Mouse (Mus musculus) lung, postnatal 0 days (tissue): ENCODE results near the gene Rasa2. TPM values are rescaled to one million over a fixed set of nuclear protein-coding genes. Genes with fewer than 3 reads are reported as not detected.
A peak's percentile ranks its signal among the peaks of the same experiment; 100 is the strongest.
"Not testable (repeated sequence)": the region's sequence is repeated elsewhere in the genome, so short reads cannot be mapped to it uniquely, and the experiment has no call there.

ENCODE experiments used
- ATAC-seq: fragments of 200-750 bp; cut with Nextera tagmentation; 2 replicates; pipeline ENCODE4 v1.8.0; 2017; ENCODE audit warnings: moderate library complexity
- DNase-seq: peaks from one replicate; pipeline ENCODE4 v3.0.0-alpha.2; 2016; ENCODE audit warnings: low spot score
- H3K27ac ChIP-seq: fragments of 300-500 bp; sonication (generic); 2 replicates; pipeline ENCODE4 v1.5.1; 2014; ENCODE audit warnings: antibody characterized with exemption, mild to moderate bottlenecking, low read length, mixed read lengths
- H3K27me3 ChIP-seq: fragments of 300-500 bp; sonication (generic); replicated peaks from 2 replicates; pipeline ENCODE4 v1.6.1; 2014; ENCODE audit warnings: low read length, mixed read lengths; ENCODE audit not compliant: insufficient read depth
- H3K36me3 ChIP-seq: fragments of 300-500 bp; sonication (generic); 2 replicates; pipeline ENCODE4 v1.6.1; 2014; ENCODE audit warnings: low read length, mixed read lengths; ENCODE audit not compliant: insufficient read depth
- H3K4me1 ChIP-seq: fragments of 300-500 bp; sonication (generic); 2 replicates; pipeline ENCODE4 v1.6.1; 2014; ENCODE audit warnings: antibody characterized with exemption, low read depth, low read length, mixed read lengths; ENCODE audit not compliant: insufficient read depth
- H3K4me2 ChIP-seq: fragments of 300-500 bp; sonication (generic); replicated peaks from 2 replicates; pipeline ENCODE4 v1.6.1; 2014; ENCODE audit warnings: low read depth, mild to moderate bottlenecking, low read length, moderate library complexity, mixed read lengths
- H3K4me3 ChIP-seq: fragments of 300-500 bp; sonication (generic); 2 replicates; pipeline ENCODE4 v1.5.1; 2014; ENCODE audit warnings: low read depth, low read length
- H3K9ac ChIP-seq: fragments of 300-500 bp; sonication (generic); replicated peaks from 2 replicates; pipeline ENCODE4 v1.6.1; 2014; ENCODE audit warnings: low read depth, mild to moderate bottlenecking
- H3K9me3 ChIP-seq: fragments of 300-500 bp; sonication (generic); 2 replicates; pipeline ENCODE4 v1.6.1; 2016; ENCODE audit warnings: low read length, mixed read lengths
- CTCF ChIP-seq: IDR thresholded peaks from 2 replicates; pipeline ENCODE4 v1.5.1; 2016; ENCODE audit warnings: antibody characterized with exemption, mild to moderate bottlenecking
- EP300 ChIP-seq: IDR thresholded peaks from 2 replicates; pipeline ENCODE4 v1.6.1; 2016; ENCODE audit warnings: antibody characterized with exemption, mild to moderate bottlenecking, control low read depth
- WGBS: fragments of 180-500 bp; shearing (Covaris S2); extraction: QIAGEN DNeasy Blood & Tissue Kit; methylation state at CpG from one replicate; pipeline ENCODE4 v1.1.7; 2014; 5-methylcytosine and 5-hydroxymethylcytosine counted together
- polyA plus RNA-seq: library from polyadenylated mRNA; unstranded; fragments of >200 nt; fragmentation: Nextera tagmentation; extraction: Ambion mirVana; gene quantifications from 2 replicates; pipeline ENCODE4 v1.2.1, GENCODE M21; 2015

Rasa2 gene
- polyA plus RNA-seq, 1 experiment from 2014 or later = 12.3 TPM

- WGBS = 55% methylated on average over 4 of the region's 4 CpGs
- ATAC-seq (no peak), DNase-seq (no peak)
- no peaks in the 10 kb centered on the region for H3K36me3 ChIP-seq
- H3K27ac ChIP-seq = no peak overlapping the region
- no peaks in the 10 kb centered on the region for H3K27me3 ChIP-seq
- no peak overlapping the region for H3K4me2 ChIP-seq
- no peaks in the 10 kb centered on the region for H3K4me1 ChIP-seq
- no peak for TF ChIP-seq EP300
- H3K9me3 ChIP-seq = no peaks in the 10 kb centered on the region
- H3K4me3 ChIP-seq = no peak overlapping the region
- H3K9ac ChIP-seq = no peak overlapping the region
These were observed 22.1 kb upstream of the Rasa2 start for GRCm38 (mm10) chr9:96653538-96653937.

DNA sequence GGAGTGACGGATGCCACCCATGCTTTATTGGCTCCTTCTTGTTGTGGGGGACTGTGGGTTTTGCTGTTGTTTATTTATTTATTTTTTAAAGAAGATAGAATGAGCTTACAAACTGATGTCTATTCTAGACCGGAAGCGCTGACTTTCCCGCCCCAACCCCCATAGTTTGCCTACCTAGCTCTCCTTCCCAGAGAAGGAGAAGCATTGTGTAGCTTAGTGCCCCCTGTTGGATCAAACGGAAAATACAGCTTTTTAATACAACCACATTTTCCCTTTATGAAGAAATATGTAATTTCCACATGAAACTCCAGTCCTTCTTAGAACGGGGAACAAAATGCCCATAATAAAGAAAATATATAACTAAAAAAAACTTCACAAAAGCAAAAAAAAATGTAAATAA lies 21.3 kb upstream of the Rasa2 start:
- no peak overlapping the region for H3K4me3 ChIP-seq
- ATAC-seq (no peak), DNase-seq (peak; percentile 65)
- H3K27ac ChIP-seq = no peak overlapping the region
- no peaks in the 10 kb centered on the region for H3K9me3 ChIP-seq
- H3K4me1 ChIP-seq = no peaks in the 10 kb centered on the region
- TF ChIP-seq EP300 (no peak), CTCF (peak; percentile 64)
- no peaks in the 10 kb centered on the region for H3K27me3 ChIP-seq
- H3K4me2 ChIP-seq = no peak overlapping the region
- WGBS = 50% methylated on average over 6 of the region's 6 CpGs
- H3K36me3 ChIP-seq = no peaks in the 10 kb centered on the region
- no peak overlapping the region for H3K9ac ChIP-seq

- Histone ChIP-seq H3K36me3 (no peaks in the 10 kb centered on the region), H3K27ac (no peak overlapping the region), H3K9ac (no peak overlapping the region), H3K4me1 (no peaks in the 10 kb centered on the region), H3K27me3 (no peaks in the 10 kb centered on the region), H3K4me2 (no peak overlapping the region), H3K4me3 (no peak overlapping the region), H3K9me3 (no peaks in the 10 kb centered on the region)
- no peak for TF ChIP-seq CTCF
- TF ChIP-seq EP300 = no peak
- WGBS = 66% methylated on average over 7 of the region's 7 CpGs
- no peak for ATAC-seq
- no peak for DNase-seq
These were observed 19.4 kb upstream of the Rasa2 start for GRCm38 (mm10) chr9:96650807-96651206.

DNA sequence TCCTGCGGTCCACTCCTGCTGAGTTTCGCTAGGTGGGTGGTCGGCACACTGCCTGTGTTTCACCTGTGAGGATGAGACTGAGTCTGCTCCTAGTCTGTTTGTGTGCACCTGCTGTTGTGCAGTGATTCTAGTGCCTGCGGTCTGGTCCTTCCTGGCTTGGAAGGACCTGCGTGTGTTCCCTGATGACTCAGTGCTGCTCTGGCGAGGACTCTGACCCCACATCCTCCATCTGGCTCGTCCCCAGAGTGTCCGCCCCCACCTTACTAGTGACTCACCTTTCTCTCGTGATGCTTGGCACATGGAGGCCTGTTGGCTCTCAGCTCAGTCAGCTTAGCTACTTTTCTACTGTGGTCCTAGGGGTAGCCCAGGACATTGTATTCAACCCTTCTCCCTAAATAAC lies 18.5 kb upstream of the Rasa2 start:
- Histone ChIP-seq H3K4me3 (no peak overlapping the region), H3K4me2 (no peak overlapping the region), H3K36me3 (no peaks in the 10 kb centered on the region), H3K9me3 (no peaks in the 10 kb centered on the region), H3K4me1 (no peaks in the 10 kb centered on the region), H3K27me3 (no peaks in the 10 kb centered on the region), H3K9ac (no peak overlapping the region), H3K27ac (no peak overlapping the region)
- TF ChIP-seq CTCF = no peak
- TF ChIP-seq EP300 = no peak
- WGBS = 55% methylated on average over 9 of the region's 9 CpGs
- ATAC-seq (no peak), DNase-seq (peak; percentile 10)

- Histone ChIP-seq H3K4me1 (no peaks in the 10 kb centered on the region), H3K27ac (no peak overlapping the region), H3K9me3 (no peaks in the 10 kb centered on the region), H3K4me2 (no peak overlapping the region), H3K27me3 (no peaks in the 10 kb centered on the region), H3K9ac (no peak overlapping the region), H3K36me3 (no peaks in the 10 kb centered on the region), H3K4me3 (no peak overlapping the region)
- no peak for TF ChIP-seq CTCF
- TF ChIP-seq EP300 = no peak
- WGBS = 90% methylated on average over 4 of the region's 4 CpGs
- no peak for DNase-seq
- ATAC-seq = no peak
These were observed 17.9 kb upstream of the Rasa2 start for GRCm38 (mm10) chr9:96649362-96649761.

DNA sequence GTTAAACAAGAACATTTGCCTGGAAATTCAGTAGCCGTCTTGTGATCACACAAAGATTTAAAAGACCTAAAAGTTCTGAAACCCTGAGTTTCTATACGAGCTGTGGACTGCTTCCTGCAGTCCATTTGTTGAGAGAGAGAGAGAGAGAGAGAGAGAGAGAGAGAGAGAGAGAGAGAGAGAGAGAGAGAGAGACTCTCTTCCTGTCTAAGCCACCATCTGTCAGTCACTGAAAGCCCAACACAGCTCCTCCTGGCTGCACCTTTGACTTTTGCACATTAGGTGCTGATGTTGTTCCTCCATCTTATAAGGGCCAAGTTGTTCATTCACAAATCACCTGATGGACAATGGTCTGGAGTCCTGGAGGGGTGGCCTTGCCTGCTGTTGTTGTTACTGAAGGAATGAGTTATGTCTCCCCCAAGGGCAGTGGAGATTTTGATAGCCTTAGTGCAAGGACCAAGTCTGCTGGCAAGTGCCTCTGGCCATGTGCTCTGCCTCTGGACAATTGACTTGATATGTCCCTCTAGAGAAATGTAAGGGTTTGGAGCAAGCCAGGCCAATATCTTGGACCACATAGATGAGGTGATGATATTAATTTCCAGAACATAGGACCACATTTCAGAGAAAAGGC lies 15.4 kb upstream of the Rasa2 start:
- Histone ChIP-seq H3K9me3 (no peaks in the 10 kb centered on the region), H3K4me3 (no peak overlapping the region), H3K27ac (no peak overlapping the region), H3K9ac (no peak overlapping the region), H3K4me1 (no peaks in the 10 kb centered on the region), H3K36me3 (no peaks in the 10 kb centered on the region), H3K4me2 (no peak overlapping the region), H3K27me3 (no peaks in the 10 kb centered on the region)
- 49% methylated on average over 2 of the region's 2 CpGs for WGBS
- DNase-seq (no peak), ATAC-seq (no peak)
- TF ChIP-seq EP300 = no peak
- TF ChIP-seq CTCF = 0 out of 2 replicates have a peak, but pooled peaks have one; percentile 9

GRCm38 (mm10) chr9:96644840-96645239 lies 13.4 kb upstream of the Rasa2 start:
- Histone ChIP-seq H3K27ac (no peak overlapping the region), H3K9ac (no peak overlapping the region), H3K36me3 (no peaks in the 10 kb centered on the region), H3K4me1 (no peaks in the 10 kb centered on the region), H3K4me2 (no peak overlapping the region), H3K9me3 (no peaks in the 10 kb centered on the region), H3K27me3 (no peaks in the 10 kb centered on the region), H3K4me3 (no peak overlapping the region)
- ATAC-seq (no peak), DNase-seq (no peak)
- TF ChIP-seq CTCF = no peak
- TF ChIP-seq EP300 = no peak
- WGBS = 70% methylated on average over 2 of the region's 2 CpGs

- not testable (repeated sequence) for H3K4me2 ChIP-seq, H3K27me3 ChIP-seq, H3K27ac ChIP-seq, H3K4me3 ChIP-seq, H3K36me3 ChIP-seq, DNase-seq, H3K9me3 ChIP-seq, H3K4me1 ChIP-seq, ATAC-seq, H3K9ac ChIP-seq
- WGBS = 84% methylated on average over 3 of the region's 3 CpGs
These were observed 12.6 kb upstream of the Rasa2 start for GRCm38 (mm10) chr9:96644002-96644401.
